Mouse (Mus musculus): ENCODE measurements at regions not wholly inside any gene's neighbourhood (a gene's known extent, or its start where the extent isn't known, plus 50 kb on each side); places are given as distances from the start of the nearest gene placed in this dataset.

DNA sequence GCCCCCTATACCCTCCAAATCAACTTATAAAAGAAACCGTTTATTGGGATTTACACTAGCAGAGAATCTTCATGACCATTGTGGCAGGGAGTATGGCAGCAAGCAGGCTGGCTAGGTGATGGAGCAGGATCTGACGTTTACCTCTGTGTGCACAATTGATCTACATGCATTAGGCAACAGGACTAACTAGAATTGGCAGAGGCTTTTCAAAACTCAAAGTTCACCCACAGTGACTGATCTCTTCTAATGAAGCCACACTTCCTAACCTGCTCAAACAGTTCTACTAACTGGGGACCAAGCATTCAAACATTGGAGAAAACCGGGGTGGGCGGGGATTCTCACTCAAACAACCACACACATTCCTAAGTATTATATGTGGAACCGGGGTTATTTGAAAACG, 1382.9 kb upstream of the Tenm2 start:
- Histone ChIP-seq H3K4me2 (replicated peaks; ENCODE audit: low read depth, low read length) (no peak overlapping the region), H3K36me3 (ENCODE audit: control insufficient read depth, insufficient read depth, low read length) (no peaks in the 10 kb centered on the region), H3K4me1 (replicated peaks; ENCODE audit: control insufficient read depth, insufficient read depth, low read length) (no peaks in the 10 kb centered on the region), H3K27ac (ENCODE audit: low read depth, low read length) (no peak overlapping the region), H3K9me3 (ENCODE audit: control insufficient read depth, low read length) (no peaks in the 10 kb centered on the region), H3K9ac (ENCODE audit: low read depth, low read length) (no peak overlapping the region), H3K4me3 (ENCODE audit: low read depth, low read length) (no peak overlapping the region), H3K27me3 (ENCODE audit: control insufficient read depth, insufficient read depth, low read length) (no peaks in the 10 kb centered on the region)
- 88% methylated on average over 6 of the region's 6 CpGs for WGBS
- no peak for DNase-seq (ENCODE audit: low spot score)
- ATAC-seq (ENCODE audit: low FRiP score): no peak

DNA sequence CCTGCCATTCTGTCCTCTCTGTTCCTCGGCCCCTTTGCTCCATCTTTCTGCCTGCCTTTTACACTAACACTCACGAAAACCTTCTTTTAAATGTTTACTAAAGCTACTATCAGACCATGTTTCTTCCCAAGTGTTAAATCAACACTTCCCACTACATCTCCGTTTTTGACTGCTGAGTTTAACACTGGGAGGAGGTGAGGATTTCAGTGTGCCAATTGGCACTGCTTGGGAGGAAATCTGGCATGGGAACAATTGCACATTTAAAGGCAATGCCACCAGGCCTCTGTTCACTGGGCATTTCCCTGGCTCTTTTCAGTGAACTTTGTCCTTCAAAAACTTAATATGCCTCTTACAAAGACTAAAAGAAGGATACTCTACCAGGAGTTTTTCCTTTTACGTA, 1365.2 kb upstream of the Tenm2 start:
- H3K27me3 ChIP-seq (ENCODE audit: control insufficient read depth, insufficient read depth, low read length): no peaks in the 10 kb centered on the region
- DNase-seq (ENCODE audit: low spot score) (no peak), ATAC-seq (ENCODE audit: low FRiP score) (no peak)
- H3K9me3 ChIP-seq (ENCODE audit: control insufficient read depth, low read length): no peaks in the 10 kb centered on the region
- no peak overlapping the region for H3K27ac ChIP-seq (ENCODE audit: low read depth, low read length)
- 74% methylated on average over 4 of the region's 4 CpGs for WGBS
- H3K4me3 ChIP-seq (ENCODE audit: low read depth, low read length): no peak overlapping the region
- H3K9ac ChIP-seq (ENCODE audit: low read depth, low read length): no peak overlapping the region
- no peaks in the 10 kb centered on the region for H3K36me3 ChIP-seq (ENCODE audit: control insufficient read depth, insufficient read depth, low read length)
- H3K4me2 ChIP-seq (replicated peaks; ENCODE audit: low read depth, low read length): no peak overlapping the region
- H3K4me1 ChIP-seq (replicated peaks; ENCODE audit: control insufficient read depth, insufficient read depth, low read length): no peaks in the 10 kb centered on the region

GRCm38 (mm10) chr11:38568515-38568914, 1332.8 kb upstream of the Tenm2 start:
- Histone ChIP-seq H3K27me3 (ENCODE audit: control insufficient read depth, insufficient read depth, low read length) (no peaks in the 10 kb centered on the region), H3K4me2 (replicated peaks; ENCODE audit: low read depth, low read length) (no peak overlapping the region), H3K36me3 (ENCODE audit: control insufficient read depth, insufficient read depth, low read length) (no peaks in the 10 kb centered on the region), H3K4me1 (replicated peaks; ENCODE audit: control insufficient read depth, insufficient read depth, low read length) (no peaks in the 10 kb centered on the region), H3K9me3 (ENCODE audit: control insufficient read depth, low read length) (no peaks in the 10 kb centered on the region), H3K4me3 (ENCODE audit: low read depth, low read length) (no peak overlapping the region), H3K9ac (ENCODE audit: low read depth, low read length) (no peak overlapping the region), H3K27ac (ENCODE audit: low read depth, low read length) (no peak overlapping the region)
- 76% methylated on average over 1 of the region's 1 CpGs for WGBS
- ATAC-seq (ENCODE audit: low FRiP score) (peak; percentile 79; the same call in 1 of the 2 replicates), DNase-seq (ENCODE audit: low spot score) (no peak)

GRCm38 (mm10) chr11:38543893-38544292, 1308.1 kb upstream of the Tenm2 start:
- Histone ChIP-seq H3K9ac (ENCODE audit: low read depth, low read length) (no peak overlapping the region), H3K9me3 (ENCODE audit: control insufficient read depth, low read length) (no peaks in the 10 kb centered on the region), H3K4me1 (replicated peaks; ENCODE audit: control insufficient read depth, insufficient read depth, low read length) (no peaks in the 10 kb centered on the region), H3K36me3 (ENCODE audit: control insufficient read depth, insufficient read depth, low read length) (no peaks in the 10 kb centered on the region), H3K4me3 (ENCODE audit: low read depth, low read length) (no peak overlapping the region), H3K27ac (ENCODE audit: low read depth, low read length) (no peak overlapping the region), H3K27me3 (ENCODE audit: control insufficient read depth, insufficient read depth, low read length) (no peaks in the 10 kb centered on the region), H3K4me2 (replicated peaks; ENCODE audit: low read depth, low read length) (no peak overlapping the region)
- WGBS: 8% methylated on average over 8 of the region's 8 CpGs
- ATAC-seq (ENCODE audit: low FRiP score): no peak
- peak; percentile 42 for DNase-seq (ENCODE audit: low spot score)

- Histone ChIP-seq H3K36me3 (ENCODE audit: control insufficient read depth, insufficient read depth, low read length) (no peaks in the 10 kb centered on the region), H3K4me1 (replicated peaks; ENCODE audit: control insufficient read depth, insufficient read depth, low read length) (no peaks in the 10 kb centered on the region), H3K9ac (ENCODE audit: low read depth, low read length) (no peak overlapping the region), H3K27me3 (ENCODE audit: control insufficient read depth, insufficient read depth, low read length) (no peaks in the 10 kb centered on the region), H3K9me3 (ENCODE audit: control insufficient read depth, low read length) (no peaks in the 10 kb centered on the region), H3K27ac (ENCODE audit: low read depth, low read length) (no peak overlapping the region), H3K4me2 (replicated peaks; ENCODE audit: low read depth, low read length) (no peak overlapping the region), H3K4me3 (ENCODE audit: low read depth, low read length) (no peak overlapping the region)
- WGBS: 80% methylated on average over 2 of the region's 2 CpGs
- DNase-seq (ENCODE audit: low spot score): no peak
- ATAC-seq (ENCODE audit: low FRiP score): no peak
Measured at GRCm38 (mm10) chr11:38540097-38540496, 1304.3 kb upstream of the Tenm2 start.

DNA sequence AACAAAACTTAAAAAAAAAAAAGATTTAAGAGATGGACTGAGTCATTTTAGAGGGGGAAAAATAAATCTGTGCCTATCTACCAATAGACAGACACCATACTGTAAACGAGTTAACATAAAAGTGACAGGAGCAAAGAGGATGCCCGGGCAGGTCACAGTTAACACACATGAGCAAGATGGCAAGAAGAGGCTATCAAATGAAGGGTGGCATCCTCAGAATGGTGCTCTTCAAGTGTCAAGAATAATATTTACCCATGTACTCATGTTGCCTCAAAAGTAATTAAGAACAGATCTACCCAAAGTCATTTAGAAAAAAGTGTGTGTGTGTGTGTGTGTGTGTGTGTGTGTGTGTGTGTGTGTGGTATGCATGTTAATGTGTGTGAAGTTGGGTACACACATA, 1296.5 kb upstream of the Tenm2 start:
- no peak for DNase-seq (ENCODE audit: low spot score)
- Histone ChIP-seq H3K9me3 (ENCODE audit: control insufficient read depth, low read length) (no peaks in the 10 kb centered on the region), H3K27ac (ENCODE audit: low read depth, low read length) (no peak overlapping the region), H3K27me3 (ENCODE audit: control insufficient read depth, insufficient read depth, low read length) (no peaks in the 10 kb centered on the region), H3K4me1 (replicated peaks; ENCODE audit: control insufficient read depth, insufficient read depth, low read length) (no peaks in the 10 kb centered on the region), H3K4me2 (replicated peaks; ENCODE audit: low read depth, low read length) (no peak overlapping the region), H3K4me3 (ENCODE audit: low read depth, low read length) (no peak overlapping the region), H3K36me3 (ENCODE audit: control insufficient read depth, insufficient read depth, low read length) (no peaks in the 10 kb centered on the region), H3K9ac (ENCODE audit: low read depth, low read length) (no peak overlapping the region)
- ATAC-seq (ENCODE audit: low FRiP score): no peak
- 82% methylated on average over 2 of the region's 2 CpGs for WGBS

- DNase-seq (ENCODE audit: low spot score): no peak
- Histone ChIP-seq H3K4me3 (ENCODE audit: low read depth, low read length) (no peak overlapping the region), H3K4me2 (replicated peaks; ENCODE audit: low read depth, low read length) (no peak overlapping the region), H3K27ac (ENCODE audit: low read depth, low read length) (no peak overlapping the region), H3K36me3 (ENCODE audit: control insufficient read depth, insufficient read depth, low read length) (no peaks in the 10 kb centered on the region), H3K9me3 (ENCODE audit: control insufficient read depth, low read length) (no peaks in the 10 kb centered on the region), H3K27me3 (ENCODE audit: control insufficient read depth, insufficient read depth, low read length) (no peaks in the 10 kb centered on the region), H3K4me1 (replicated peaks; ENCODE audit: control insufficient read depth, insufficient read depth, low read length) (no peaks in the 10 kb centered on the region), H3K9ac (ENCODE audit: low read depth, low read length) (no peak overlapping the region)
- 91% methylated on average over 4 of the region's 4 CpGs for WGBS
- ATAC-seq (ENCODE audit: low FRiP score): no peak
Measured at GRCm38 (mm10) chr11:38509676-38510075, 1273.9 kb upstream of the Tenm2 start.

DNA sequence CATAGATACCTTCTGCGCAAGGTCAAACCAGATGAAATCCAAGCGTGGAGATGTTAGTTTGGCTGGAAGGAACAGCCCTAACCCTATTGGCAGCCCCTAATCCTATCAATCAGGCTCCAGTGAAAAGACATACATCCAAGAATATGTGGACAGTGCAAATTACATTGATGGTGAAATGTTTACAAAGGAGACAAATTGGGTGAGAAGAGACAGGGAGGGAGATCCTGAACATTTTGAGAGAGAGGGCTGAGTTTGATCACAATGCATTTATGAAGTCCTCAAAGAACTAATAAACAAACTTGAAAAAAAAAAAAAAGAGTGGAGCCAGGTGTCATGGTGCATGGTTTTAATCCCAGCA, 1228.5 kb upstream of the Tenm2 start:
- ATAC-seq (ENCODE audit: low FRiP score) (no peak), DNase-seq (ENCODE audit: low spot score) (no peak)
- no peaks in the 10 kb centered on the region for H3K9me3 ChIP-seq (ENCODE audit: control insufficient read depth, low read length)
- H3K27ac ChIP-seq (ENCODE audit: low read depth, low read length): no peak overlapping the region
- no peaks in the 10 kb centered on the region for H3K36me3 ChIP-seq (ENCODE audit: control insufficient read depth, insufficient read depth, low read length)
- no peaks in the 10 kb centered on the region for H3K4me1 ChIP-seq (replicated peaks; ENCODE audit: control insufficient read depth, insufficient read depth, low read length)
- H3K4me2 ChIP-seq (replicated peaks; ENCODE audit: low read depth, low read length): no peak overlapping the region
- WGBS: 97% methylated on average over 2 of the region's 2 CpGs
- H3K9ac ChIP-seq (ENCODE audit: low read depth, low read length): no peak overlapping the region
- H3K27me3 ChIP-seq (ENCODE audit: control insufficient read depth, insufficient read depth, low read length): no peaks in the 10 kb centered on the region
- H3K4me3 ChIP-seq (ENCODE audit: low read depth, low read length): no peak overlapping the region

- Histone ChIP-seq H3K4me2 (replicated peaks; ENCODE audit: low read depth, low read length) (no peak overlapping the region), H3K9me3 (ENCODE audit: control insufficient read depth, low read length) (no peaks in the 10 kb centered on the region), H3K36me3 (ENCODE audit: control insufficient read depth, insufficient read depth, low read length) (no peaks in the 10 kb centered on the region), H3K27me3 (ENCODE audit: control insufficient read depth, insufficient read depth, low read length) (no peaks in the 10 kb centered on the region), H3K4me3 (ENCODE audit: low read depth, low read length) (no peak overlapping the region), H3K9ac (ENCODE audit: low read depth, low read length) (no peak overlapping the region), H3K4me1 (replicated peaks; ENCODE audit: control insufficient read depth, insufficient read depth, low read length) (no peaks in the 10 kb centered on the region), H3K27ac (ENCODE audit: low read depth, low read length) (no peak overlapping the region)
- DNase-seq (ENCODE audit: low spot score): no peak
- 86% methylated on average over 4 of the region's 4 CpGs for WGBS
- no peak for ATAC-seq (ENCODE audit: low FRiP score)
Measured at GRCm38 (mm10) chr11:38463568-38464238, 1227.9 kb upstream of the Tenm2 start.

Measured in hindbrain, embryonic 11.5 days (tissue).